Mouse (Mus musculus) gonadal fat pad, adult 2 months (tissue): Measurements from ENCODE around the gene Atp5h. TPM values are rescaled to one million over a fixed set of nuclear protein-coding genes. Genes with fewer than 3 reads are reported as not detected.
"Not testable (repeated sequence)": the region's sequence is repeated elsewhere in the genome, so short reads cannot be mapped to it uniquely, and the experiment has no call there.

Experiments
- DNase-seq: peaks from one replicate; pipeline ENCODE4 v3.0.0-alpha.2; 2012; ENCODE audit warnings: low read depth
- polyA plus RNA-seq: library from polyadenylated mRNA; depleted of rRNA; stranded (reverse); fragments of >200 nt; gene quantifications from 2 replicates; pipeline ENCODE4 v1.2.3, GENCODE M21; 2012; rRNA removed

Gene Atp5h
- 159 and 175 TPM in 2 replicates for polyA plus RNA-seq

DNA sequence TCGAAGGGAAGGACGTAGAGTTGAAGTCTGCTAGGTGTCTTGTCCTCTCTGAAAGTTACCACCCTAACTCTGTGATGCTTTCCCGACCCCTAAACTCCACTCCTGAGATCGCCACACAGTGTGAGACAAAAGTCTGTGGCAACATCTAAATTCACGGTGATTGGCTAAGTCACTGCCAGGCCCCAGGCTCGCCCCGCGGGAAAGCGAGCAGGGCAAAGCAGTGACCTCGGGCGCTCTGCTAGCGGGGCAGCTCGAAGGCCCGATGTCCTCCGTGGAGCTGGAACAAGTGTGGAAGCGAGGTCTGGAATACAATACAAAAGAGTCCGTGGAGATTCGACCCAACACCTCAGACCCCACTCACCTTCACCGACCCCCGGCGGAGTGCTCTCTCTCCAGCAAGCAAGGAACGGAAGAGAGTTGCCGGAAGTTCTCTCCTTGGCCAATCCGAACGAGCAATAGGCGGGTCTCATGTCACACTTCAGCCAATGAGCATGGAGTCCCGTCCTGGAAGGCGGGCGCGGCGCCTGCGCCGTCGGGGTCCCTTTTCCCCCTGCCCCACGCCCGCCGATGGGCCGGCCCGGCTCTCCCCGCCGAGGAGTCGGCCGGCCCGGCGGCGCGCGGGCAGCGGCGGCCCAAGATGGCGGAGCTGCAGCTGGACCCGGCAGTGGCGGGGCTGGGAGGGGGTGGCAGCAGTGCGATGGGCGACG lies at the start of gene Atp5h, which contains the start of gene Kctd2:
Gene Atp5h, minus strand, starts transcription at position 432 of the 707 bp plus-strand sequence.
Gene Kctd2, plus strand, starts transcription at position 598 of the 707 bp plus-strand sequence.
- DNase-seq = peak; percentile 63

- no peak for DNase-seq
Observed at GRCm38 (mm10) chr11:115467217-115467618, 47.5 kb upstream of the Atp5h start.

- DNase-seq = no peak
Observed at GRCm38 (mm10) chr11:115464851-115465250, 45.1 kb upstream of the Atp5h start.

DNA sequence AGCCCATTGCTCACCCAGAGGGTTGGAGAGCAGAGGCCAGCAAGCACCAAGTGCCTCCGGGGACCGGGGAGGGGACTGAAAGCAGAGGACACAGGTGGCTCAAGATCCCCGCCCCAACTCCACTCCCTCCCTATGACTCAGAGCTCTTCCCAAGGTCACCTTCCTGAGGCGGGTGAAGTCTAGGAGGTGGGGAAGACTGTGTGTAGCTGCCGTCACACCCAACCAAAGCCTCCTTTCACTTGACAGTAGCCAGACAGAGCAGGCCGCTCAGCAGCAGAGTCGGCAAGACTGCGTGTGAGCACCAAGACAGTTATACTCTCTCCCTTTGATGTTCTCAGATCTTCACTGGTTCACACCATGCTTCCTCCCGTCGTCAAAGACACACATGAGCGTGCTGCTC lies 43.6 kb upstream of the Atp5h start:
- no peak for DNase-seq

DNA sequence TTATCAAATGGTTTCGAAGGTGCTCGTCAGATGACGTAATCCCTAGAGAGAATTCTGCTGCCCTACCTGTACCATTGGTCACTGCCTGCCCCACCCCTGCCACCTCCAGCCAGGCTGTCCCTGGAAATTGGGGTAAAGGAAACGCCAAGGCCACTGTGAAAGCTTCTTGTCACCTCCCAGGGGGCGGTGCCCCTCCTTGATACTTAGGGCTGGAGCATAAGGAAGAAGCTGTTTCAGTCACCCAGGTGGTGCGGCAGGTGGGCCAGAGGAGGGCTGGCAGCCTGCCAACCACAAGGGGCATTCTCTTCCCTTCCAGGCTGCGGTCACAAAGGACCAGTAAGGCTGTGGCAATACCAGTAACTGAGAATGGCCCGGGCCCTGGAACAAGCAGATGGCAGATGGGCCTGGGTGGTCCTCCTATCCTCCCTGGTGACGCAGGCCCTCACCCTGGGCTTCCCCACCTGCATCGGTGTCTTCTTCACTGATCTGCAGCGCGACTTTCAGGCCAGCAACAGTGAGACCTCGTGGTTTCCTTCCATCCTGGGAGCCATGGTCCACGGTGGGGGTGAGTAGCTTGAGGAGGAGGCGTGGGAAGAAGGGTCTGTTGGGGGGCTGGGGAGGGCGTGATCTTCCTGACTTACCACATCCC lies 42.6 kb upstream of the Atp5h start, which contains the start of gene Slc16a5:
Gene Slc16a5, plus strand, starts transcription at position 232 of the 649 bp plus-strand sequence.
- no peak for DNase-seq

GRCm38 (mm10) chr11:115461846-115462242 lies 42.1 kb upstream of the Atp5h start:
- DNase-seq = no peak

DNA sequence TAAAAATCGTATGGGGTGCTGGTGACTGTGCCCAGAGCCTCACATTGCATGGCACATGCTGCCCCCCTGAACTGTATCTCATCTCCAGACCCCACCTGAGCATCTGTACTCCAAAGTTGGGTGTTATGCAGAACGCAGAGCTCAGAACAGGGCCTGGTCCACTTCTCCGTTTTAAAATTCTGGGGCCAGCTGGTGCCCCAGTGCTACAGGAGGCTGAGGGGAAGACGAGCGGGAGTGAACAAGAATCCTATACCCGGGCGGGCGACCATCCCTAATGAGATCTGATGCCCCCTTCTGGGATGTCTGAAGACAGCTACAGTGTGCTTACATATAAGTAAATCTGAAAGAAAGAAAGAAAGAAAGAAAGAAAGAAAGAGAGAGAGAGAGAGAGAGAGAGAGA lies 41.2 kb upstream of the Atp5h start:
- DNase-seq = no peak

- no peak for DNase-seq
Observed at GRCm38 (mm10) chr11:115457405-115457804, 37.6 kb upstream of the Atp5h start.

DNA sequence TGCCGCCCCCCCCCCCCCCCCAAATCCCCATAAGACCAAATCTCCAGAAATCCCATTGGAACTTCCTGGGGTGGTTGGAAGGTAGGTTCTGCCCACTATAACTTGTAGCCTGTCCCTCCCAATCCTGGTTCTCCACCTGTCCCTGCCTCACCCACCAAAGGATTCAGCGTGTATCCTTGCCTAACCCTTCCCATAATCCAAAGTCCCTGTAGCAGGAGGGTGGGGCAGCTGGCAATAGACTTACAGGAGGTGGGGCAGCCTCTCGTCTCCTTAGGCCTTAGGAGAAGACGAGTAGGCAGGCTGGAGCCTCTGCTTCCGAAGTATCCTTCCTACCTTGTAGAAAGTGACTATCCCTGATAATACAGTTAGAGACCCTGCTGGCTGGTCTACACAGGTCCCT lies 36.4 kb upstream of the Atp5h start:
- no peak for DNase-seq

DNA sequence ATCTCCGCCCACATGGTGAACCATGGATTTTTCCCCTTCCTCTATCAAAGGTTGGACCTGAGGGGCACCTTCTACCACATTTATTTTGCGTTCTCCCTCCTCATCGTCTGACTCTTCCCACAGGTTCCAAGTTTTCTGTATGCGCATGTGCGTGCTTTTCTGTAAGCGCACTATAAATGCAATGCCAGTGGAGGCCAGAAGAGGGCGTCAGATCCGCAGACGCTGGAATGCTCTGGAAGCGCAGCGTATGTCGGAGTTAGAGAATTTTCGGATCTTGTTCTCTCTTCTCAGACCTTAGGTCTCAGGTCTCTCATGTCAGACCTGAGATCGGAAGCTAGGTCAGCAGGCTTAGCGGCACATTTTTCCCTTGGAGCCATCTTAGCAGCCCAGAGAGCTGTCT lies 35.9 kb upstream of the Atp5h start:
- no peak for DNase-seq

- not testable (repeated sequence) for DNase-seq
Observed at GRCm38 (mm10) chr11:115454822-115455221, 35.1 kb upstream of the Atp5h start.

DNA sequence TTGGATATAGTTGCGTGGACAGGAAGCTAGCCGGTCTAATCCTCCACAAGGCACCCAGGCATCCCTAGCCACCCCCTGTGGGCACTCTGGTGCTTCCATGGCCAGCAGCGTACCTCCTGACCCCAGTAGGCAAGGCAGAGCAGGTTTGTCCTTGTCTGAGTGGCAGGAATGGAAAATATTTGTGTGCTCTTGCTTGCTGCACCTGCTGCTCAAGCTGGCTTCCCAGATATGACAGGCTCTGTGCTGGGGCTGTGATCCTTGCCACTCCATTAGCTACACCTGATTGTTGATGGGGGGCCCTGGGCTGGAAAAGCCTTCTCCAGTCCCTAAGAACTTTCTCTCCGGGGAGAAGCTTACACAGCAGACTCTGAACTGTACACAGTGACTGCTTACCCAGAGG lies 33.5 kb upstream of the Atp5h start:
- DNase-seq = no peak

- DNase-seq = no peak
Observed at GRCm38 (mm10) chr11:115452281-115452860, 32.6 kb upstream of the Atp5h start.

GRCm38 (mm10) chr11:115451781-115452241 lies 32.0 kb upstream of the Atp5h start:
- DNase-seq = no peak

- DNase-seq = no peak
Observed at GRCm38 (mm10) chr11:115450176-115450575, 30.4 kb upstream of the Atp5h start.

DNA sequence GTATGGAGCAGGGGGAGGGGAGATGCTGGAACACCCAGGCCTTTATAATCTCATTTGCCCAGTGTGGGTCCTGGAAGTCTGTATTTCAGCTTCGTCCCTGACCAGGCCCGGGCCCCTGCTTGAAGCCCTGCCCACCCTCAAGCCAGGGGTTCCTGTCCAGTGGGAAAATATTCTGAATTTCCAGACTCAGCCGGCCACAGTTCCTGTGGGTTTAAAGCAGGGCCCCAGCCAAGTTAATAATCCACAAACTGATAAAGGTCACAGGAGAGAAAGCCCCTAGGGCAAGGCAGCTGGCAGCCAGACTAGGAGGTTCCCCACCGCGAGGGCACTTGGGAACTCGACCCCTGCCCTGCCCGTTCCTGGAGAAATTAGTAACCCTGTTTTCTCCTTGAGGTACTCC lies 29.2 kb upstream of the Atp5h start:
- DNase-seq = no peak

GRCm38 (mm10) chr11:115448075-115448474 lies 28.3 kb upstream of the Atp5h start:
- no peak for DNase-seq

DNA sequence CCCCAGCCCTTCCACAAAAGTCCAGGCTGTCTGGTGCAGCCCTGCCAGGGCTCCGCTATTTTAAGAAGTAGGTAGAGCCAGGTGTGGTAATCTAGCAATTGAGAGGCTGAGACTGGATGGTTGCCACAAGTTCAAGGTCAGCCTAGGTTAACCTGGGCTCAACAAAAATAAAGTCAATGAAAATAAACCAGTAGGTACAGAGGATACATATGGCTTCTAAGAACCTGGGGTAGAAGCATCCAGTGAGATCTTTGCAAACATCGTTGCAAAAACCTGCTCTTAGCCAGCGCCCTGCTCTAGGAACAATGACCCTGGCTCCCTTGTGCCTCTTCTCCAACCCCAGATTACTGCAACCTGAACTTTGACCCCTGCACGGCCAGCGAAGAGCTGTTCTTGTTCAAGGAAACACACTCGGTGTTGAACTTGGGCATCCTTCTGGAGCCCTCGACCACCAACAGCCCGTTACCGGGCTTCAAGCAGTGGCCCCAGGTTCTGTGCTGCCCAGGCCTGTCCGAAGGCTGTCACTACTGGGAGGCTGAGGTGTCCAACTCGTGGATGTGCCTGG lies 27.6 kb upstream of the Atp5h start:
- no peak for DNase-seq

- DNase-seq = no peak
Observed at GRCm38 (mm10) chr11:115446906-115447305, 27.1 kb upstream of the Atp5h start.

GRCm38 (mm10) chr11:115441417-115441816 lies 21.7 kb upstream of the Atp5h start:
- DNase-seq = no peak

GRCm38 (mm10) chr11:115439906-115440595 lies 20.3 kb upstream of the Atp5h start, which contains the start of gene Trim80:
Trim80 (plus strand) TSS chr11:115440545.
- DNase-seq = no peak

DNA sequence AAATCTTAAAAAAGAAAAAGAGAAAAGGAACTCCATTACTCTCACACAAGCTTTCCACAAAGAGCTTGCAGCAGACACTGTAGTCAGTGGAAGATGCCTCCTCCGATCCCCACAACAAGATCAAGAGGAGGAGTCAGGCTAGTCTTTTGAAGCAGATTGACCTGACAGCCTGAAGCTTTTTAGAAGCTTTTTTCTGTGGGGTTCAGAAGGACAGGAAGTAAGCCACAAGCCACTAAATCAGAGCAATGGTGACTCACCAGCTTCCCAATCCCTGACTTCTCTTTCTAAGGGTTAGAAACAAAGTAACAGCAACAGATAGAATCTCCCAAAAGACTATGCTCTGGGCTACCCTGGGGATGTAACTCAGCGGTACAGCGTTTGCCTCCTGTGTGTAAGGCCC lies 19.6 kb upstream of the Atp5h start:
- no peak for DNase-seq
